Mouse (Mus musculus) embryonic fibroblast, embryonic 13.5 days (primary cell): ENCODE measurements around the gene Sdccag8.
"Not testable (repeated sequence)": the region's sequence is repeated elsewhere in the genome, so short reads cannot be mapped to it uniquely, and the experiment has no call there.

Source experiments
- CTCF ChIP-seq: IDR thresholded peaks from 2 replicates; pipeline ENCODE4 v1.5.1; 2011; ENCODE audit warnings: mild to moderate bottlenecking, control low read depth, low read length, moderate library complexity, borderline replicate concordance; ENCODE audit not compliant: insufficient read depth
- POLR2A ChIP-seq: IDR thresholded peaks from 2 replicates; pipeline ENCODE4 v1.6.1; 2011; ENCODE audit warnings: low read depth, mild to moderate bottlenecking, control low read depth, low read length, moderate library complexity

DNA sequence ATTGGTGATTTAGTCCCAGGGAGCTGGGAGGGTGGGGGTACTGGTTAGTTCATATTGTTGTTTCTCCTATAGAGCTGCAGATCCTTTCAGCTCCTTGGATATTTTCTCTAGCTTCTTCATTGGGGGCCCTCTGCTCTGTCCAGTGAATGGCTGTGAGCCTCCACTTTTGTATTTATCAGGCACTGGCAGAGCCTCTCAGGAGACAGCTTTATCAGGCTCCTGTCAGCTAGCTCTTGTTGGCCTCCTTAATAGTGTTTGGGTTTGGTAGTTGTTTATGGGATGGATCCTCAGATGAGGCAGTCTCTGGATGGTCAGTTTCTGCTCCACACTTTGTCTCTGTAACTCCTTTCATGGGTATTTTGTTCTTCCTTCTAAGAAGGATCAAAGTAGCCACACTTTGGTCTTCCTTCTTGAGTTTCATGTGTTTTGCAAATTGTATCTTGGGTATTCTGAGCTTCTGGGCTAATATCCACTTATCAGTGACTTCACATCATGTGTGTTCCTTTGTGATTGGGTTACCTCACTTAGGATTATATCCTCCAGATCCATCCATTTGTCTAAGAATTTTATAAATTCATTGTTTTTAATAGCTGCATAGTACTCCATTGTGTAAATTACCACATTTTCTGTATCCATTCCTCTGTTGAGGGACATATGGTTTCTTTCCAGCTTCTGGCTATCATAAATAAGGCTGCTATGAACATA lies 127.0 kb downstream of the Sdccag8 start:
- TF ChIP-seq POLR2A, CTCF: not testable (repeated sequence)
